Mouse (Mus musculus): ENCODE results near the gene Rsl24d1. TPM values are rescaled to one million over a fixed set of nuclear protein-coding genes. Genes with fewer than 3 reads are reported as not detected.
"Not testable (repeated sequence)": the region's sequence is repeated elsewhere in the genome, so short reads cannot be mapped to it uniquely, and the experiment has no call there.

Gene Rsl24d1
- 157 and 160 TPM in 2 replicates for polyA plus RNA-seq (2016; fragmentation: Nextera tagmentation; extraction: Ambion mirVana)

GRCm38 (mm10) chr9:73112919-73113906, at the start of gene Rsl24d1:
Gene Rsl24d1 (plus strand): TSS chr9:73113426.
- WGBS: under 1% methylated on average over 64 of the region's 64 CpGs
- peak within 1 kb of the TSS; percentile 83 for H3K27ac ChIP-seq
- no peaks in the 10 kb centered on the region for H3K9me3 ChIP-seq
- H3K4me3 ChIP-seq: peak within 1 kb of the TSS; percentile 98
- peaks cover 16% of the 10 kb centered on the region for H3K4me1 ChIP-seq
- peak; percentile 89 for DNase-seq (ENCODE audit: extremely low spot score, low spot score)
- H3K27me3 ChIP-seq (ENCODE audit: poor library complexity, severe bottlenecking): no peaks in the 10 kb centered on the region
- H3K36me3 ChIP-seq (replicated peaks): peaks cover 33% of the 10 kb centered on the region

- Histone ChIP-seq H3K27me3 (ENCODE audit: poor library complexity, severe bottlenecking) (no peaks in the 10 kb centered on the region), H3K4me1 (peaks cover 30% of the 10 kb centered on the region), H3K9me3 (no peaks in the 10 kb centered on the region), H3K4me3 (peak overlapping the region; percentile 28), H3K27ac (peak overlapping the region; percentile 44; the same call in 1 of the 2 replicates), H3K36me3 (replicated peaks) (no peaks in the 10 kb centered on the region)
- whole genome bisulfite sequencing: 35% methylated on average over 15 of the region's 15 CpGs
- DNase-seq (ENCODE audit: extremely low spot score, low spot score): peak; percentile 26
Measured at GRCm38 (mm10) chr9:73063621-73064290, 49.5 kb upstream of the Rsl24d1 start.

- Histone ChIP-seq H3K36me3 (replicated peaks) (no peaks in the 10 kb centered on the region), H3K27ac (peak overlapping the region; percentile 30; the same call in 1 of the 2 replicates), H3K4me3 (peak overlapping the region; percentile 10; the same call in 1 of the 2 replicates), H3K27me3 (ENCODE audit: poor library complexity, severe bottlenecking) (no peaks in the 10 kb centered on the region), H3K4me1 (peaks cover 30% of the 10 kb centered on the region), H3K9me3 (no peaks in the 10 kb centered on the region)
- no peak for DNase-seq (ENCODE audit: extremely low spot score, low spot score)
- 33% methylated on average over 10 of the region's 10 CpGs for WGBS
Measured at GRCm38 (mm10) chr9:73067086-73067485, 46.1 kb upstream of the Rsl24d1 start.

GRCm38 (mm10) chr9:73068230-73068679, 45.0 kb upstream of the Rsl24d1 start:
- Histone ChIP-seq H3K27ac (no peak overlapping the region), H3K9me3 (no peaks in the 10 kb centered on the region), H3K4me1 (peaks cover 29% of the 10 kb centered on the region), H3K27me3 (ENCODE audit: poor library complexity, severe bottlenecking) (no peaks in the 10 kb centered on the region), H3K4me3 (no peak overlapping the region), H3K36me3 (replicated peaks) (no peaks in the 10 kb centered on the region)
- DNase-seq (ENCODE audit: extremely low spot score, low spot score): no peak
- 79% methylated on average over 6 of the region's 6 CpGs for WGBS

GRCm38 (mm10) chr9:73068688-73069087, 44.5 kb upstream of the Rsl24d1 start:
- Histone ChIP-seq H3K4me1 (peaks cover 25% of the 10 kb centered on the region), H3K36me3 (replicated peaks) (no peaks in the 10 kb centered on the region), H3K27me3 (ENCODE audit: poor library complexity, severe bottlenecking) (no peaks in the 10 kb centered on the region), H3K4me3 (no peak overlapping the region), H3K9me3 (no peaks in the 10 kb centered on the region), H3K27ac (no peak overlapping the region)
- DNase-seq (ENCODE audit: extremely low spot score, low spot score): no peak
- 93% methylated on average over 6 of the region's 6 CpGs for WGBS

GRCm38 (mm10) chr9:73070971-73071659, 42.1 kb upstream of the Rsl24d1 start:
- 75% methylated on average over 10 of the region's 10 CpGs for WGBS
- Histone ChIP-seq H3K27ac (no peak overlapping the region), H3K4me3 (no peak overlapping the region), H3K9me3 (no peaks in the 10 kb centered on the region), H3K36me3 (replicated peaks) (no peaks in the 10 kb centered on the region), H3K4me1 (peaks cover 17% of the 10 kb centered on the region), H3K27me3 (ENCODE audit: poor library complexity, severe bottlenecking) (no peaks in the 10 kb centered on the region)
- DNase-seq (ENCODE audit: extremely low spot score, low spot score): no peak

- WGBS: 88% methylated on average over 8 of the region's 8 CpGs
- DNase-seq (ENCODE audit: extremely low spot score, low spot score): no peak
- H3K27ac ChIP-seq: no peak overlapping the region
- no peak overlapping the region for H3K4me3 ChIP-seq
- no peaks in the 10 kb centered on the region for H3K9me3 ChIP-seq
- H3K27me3 ChIP-seq (ENCODE audit: poor library complexity, severe bottlenecking): no peaks in the 10 kb centered on the region
- no peaks in the 10 kb centered on the region for H3K36me3 ChIP-seq (replicated peaks)
- peaks cover 8% of the 10 kb centered on the region for H3K4me1 ChIP-seq
Measured at GRCm38 (mm10) chr9:73072426-73072825, 40.8 kb upstream of the Rsl24d1 start.

- Histone ChIP-seq H3K4me1 (peaks cover under 1% of the 10 kb centered on the region; the same call in 1 of the 2 replicates), H3K9me3 (no peaks in the 10 kb centered on the region), H3K4me3 (no peak overlapping the region), H3K36me3 (replicated peaks) (no peaks in the 10 kb centered on the region), H3K27me3 (ENCODE audit: poor library complexity, severe bottlenecking) (no peaks in the 10 kb centered on the region), H3K27ac (no peak overlapping the region)
- DNase-seq (ENCODE audit: extremely low spot score, low spot score): no peak
- 96% methylated on average over 5 of the region's 5 CpGs for WGBS
Measured at GRCm38 (mm10) chr9:73073169-73073568, 40.1 kb upstream of the Rsl24d1 start.

- H3K27me3 ChIP-seq (ENCODE audit: poor library complexity, severe bottlenecking); DNase-seq (ENCODE audit: extremely low spot score, low spot score); H3K27ac ChIP-seq; H3K4me1 ChIP-seq; H3K4me3 ChIP-seq; H3K9me3 ChIP-seq; H3K36me3 ChIP-seq (replicated peaks): not testable (repeated sequence)
- WGBS: 85% methylated on average over 11 of the region's 12 CpGs
Measured at GRCm38 (mm10) chr9:73079349-73079748, 33.9 kb upstream of the Rsl24d1 start.

GRCm38 (mm10) chr9:73079801-73080325, 33.4 kb upstream of the Rsl24d1 start:
- Histone ChIP-seq H3K4me1 (0 out of 2 replicates have a peak, but pooled peaks cover 3% of the 10 kb centered on the region), H3K27ac (no peak overlapping the region), H3K36me3 (replicated peaks) (no peaks in the 10 kb centered on the region), H3K9me3 (no peaks in the 10 kb centered on the region), H3K4me3 (no peak overlapping the region), H3K27me3 (ENCODE audit: poor library complexity, severe bottlenecking) (no peaks in the 10 kb centered on the region)
- 39% methylated on average over 7 of the region's 7 CpGs for WGBS
- DNase-seq (ENCODE audit: extremely low spot score, low spot score): no peak

GRCm38 (mm10) chr9:73082291-73083000, 30.8 kb upstream of the Rsl24d1 start:
- WGBS: 86% methylated on average over 8 of the region's 8 CpGs
- DNase-seq (ENCODE audit: extremely low spot score, low spot score): no peak
- H3K4me3 ChIP-seq: no peak overlapping the region
- no peak overlapping the region for H3K27ac ChIP-seq
- 0 out of 2 replicates have a peak, but pooled peaks cover 3% of the 10 kb centered on the region for H3K4me1 ChIP-seq
- no peaks in the 10 kb centered on the region for H3K27me3 ChIP-seq (ENCODE audit: poor library complexity, severe bottlenecking)
- no peaks in the 10 kb centered on the region for H3K36me3 ChIP-seq (replicated peaks)
- H3K9me3 ChIP-seq: no peaks in the 10 kb centered on the region
